Mouse (Mus musculus): Measurements from ENCODE around the gene Ptger4. TPM values are rescaled to one million over a fixed set of nuclear protein-coding genes. Genes with fewer than 3 reads are reported as not detected.

The Ptger4 gene
- polyA plus RNA-seq, 1 experiment from 2014 or later, result 0.97 TPM

GRCm38 (mm10) chr15:5188029-5188428 is 56.0 kb downstream of the Ptger4 start:
- ATAC-seq (ENCODE audit: low FRiP score) (no peak), DNase-seq (ENCODE audit: low spot score) (no peak)
- H3K9ac ChIP-seq (ENCODE audit: low read depth, low read length), result no peak overlapping the region
- 96% methylated on average over 1 of the region's 1 CpGs for WGBS
- H3K27me3 ChIP-seq (ENCODE audit: control insufficient read depth, insufficient read depth, low read length), result no peaks in the 10 kb centered on the region
- no peak overlapping the region for H3K27ac ChIP-seq (ENCODE audit: low read depth, low read length)
- no peaks in the 10 kb centered on the region for H3K4me1 ChIP-seq (replicated peaks; ENCODE audit: control insufficient read depth, insufficient read depth, low read length)
- H3K9me3 ChIP-seq (ENCODE audit: control insufficient read depth, low read length), result no peaks in the 10 kb centered on the region
- no peak overlapping the region for H3K4me3 ChIP-seq (ENCODE audit: low read depth, low read length)
- H3K4me2 ChIP-seq (replicated peaks; ENCODE audit: low read depth, low read length), result no peak overlapping the region
- H3K36me3 ChIP-seq (ENCODE audit: control insufficient read depth, insufficient read depth, low read length), result no peaks in the 10 kb centered on the region

- Histone ChIP-seq H3K36me3 (ENCODE audit: control insufficient read depth, insufficient read depth, low read length) (no peaks in the 10 kb centered on the region), H3K27me3 (ENCODE audit: control insufficient read depth, insufficient read depth, low read length) (no peaks in the 10 kb centered on the region), H3K4me1 (replicated peaks; ENCODE audit: control insufficient read depth, insufficient read depth, low read length) (no peaks in the 10 kb centered on the region), H3K9ac (ENCODE audit: low read depth, low read length) (no peak overlapping the region), H3K9me3 (ENCODE audit: control insufficient read depth, low read length) (no peaks in the 10 kb centered on the region), H3K4me2 (replicated peaks; ENCODE audit: low read depth, low read length) (no peak overlapping the region), H3K4me3 (ENCODE audit: low read depth, low read length) (no peak overlapping the region), H3K27ac (ENCODE audit: low read depth, low read length) (no peak overlapping the region)
- ATAC-seq (ENCODE audit: low FRiP score), result no peak
- DNase-seq (ENCODE audit: low spot score), result no peak
- 70% methylated on average over 3 of the region's 4 CpGs for WGBS
Measured at GRCm38 (mm10) chr15:5187116-5187515, 56.9 kb downstream of the Ptger4 start.

- DNase-seq (ENCODE audit: low spot score), result no peak
- no peaks in the 10 kb centered on the region for H3K9me3 ChIP-seq (ENCODE audit: control insufficient read depth, low read length)
- no peak; the same call in 1 of the 2 replicates for ATAC-seq (ENCODE audit: low FRiP score)
- H3K27me3 ChIP-seq (ENCODE audit: control insufficient read depth, insufficient read depth, low read length), result no peaks in the 10 kb centered on the region
- no peak overlapping the region for H3K27ac ChIP-seq (ENCODE audit: low read depth, low read length)
- H3K4me1 ChIP-seq (replicated peaks; ENCODE audit: control insufficient read depth, insufficient read depth, low read length), result no peaks in the 10 kb centered on the region
- H3K4me3 ChIP-seq (ENCODE audit: low read depth, low read length), result peak overlapping the region; percentile 92
- H3K9ac ChIP-seq (ENCODE audit: low read depth, low read length), result peak overlapping the region; percentile 85
- H3K4me2 ChIP-seq (replicated peaks; ENCODE audit: low read depth, low read length), result peak overlapping the region; percentile 45
- 43% methylated on average over 10 of the region's 10 CpGs for WGBS
- H3K36me3 ChIP-seq (ENCODE audit: control insufficient read depth, insufficient read depth, low read length), result no peaks in the 10 kb centered on the region
Measured at GRCm38 (mm10) chr15:5186293-5186675, 57.7 kb downstream of the Ptger4 start.

GRCm38 (mm10) chr15:5185366-5186292 is 58.4 kb downstream of the Ptger4 start, which contains the start of gene Ttc33:
TSS of gene Ttc33 (plus strand) at chr15:5185525.
- ATAC-seq (ENCODE audit: low FRiP score), result peak; percentile 90
- under 1% methylated on average over 55 of the region's 55 CpGs for WGBS
- no peaks in the 10 kb centered on the region for H3K27me3 ChIP-seq (ENCODE audit: control insufficient read depth, insufficient read depth, low read length)

GRCm38 (mm10) chr15:5184668-5185330 is 59.2 kb downstream of the Ptger4 start:
- Histone ChIP-seq H3K4me3 (ENCODE audit: low read depth, low read length) (peak overlapping the region; percentile 92), H3K9me3 (ENCODE audit: control insufficient read depth, low read length) (no peaks in the 10 kb centered on the region)
- peak; percentile 25 for DNase-seq (ENCODE audit: low spot score)

More at GRCm38 (mm10) chr15:5185366-5186292, 58.4 kb downstream of the Ptger4 start, which contains the start of gene Ttc33:
- no peaks in the 10 kb centered on the region for H3K9me3 ChIP-seq (ENCODE audit: control insufficient read depth, low read length)
- peak within 1 kb of the TSS; percentile 85 for H3K9ac ChIP-seq (ENCODE audit: low read depth, low read length)
- peak within 1 kb of the TSS; percentile 92 for H3K4me3 ChIP-seq (ENCODE audit: low read depth, low read length)
- H3K4me2 ChIP-seq (replicated peaks; ENCODE audit: low read depth, low read length), result peak within 1 kb of the TSS; percentile 62
- no peaks in the 10 kb centered on the region for H3K4me1 ChIP-seq (replicated peaks; ENCODE audit: control insufficient read depth, insufficient read depth, low read length)
- H3K27ac ChIP-seq (ENCODE audit: low read depth, low read length), result peak within 1 kb of the TSS; percentile 69; the same call in 1 of the 2 replicates
- DNase-seq (ENCODE audit: low spot score), result peak; percentile 78
- H3K36me3 ChIP-seq (ENCODE audit: control insufficient read depth, insufficient read depth, low read length), result no peaks in the 10 kb centered on the region

GRCm38 (mm10) chr15:5173217-5173820 is 70.7 kb downstream of the Ptger4 start:
- Histone ChIP-seq H3K27me3 (ENCODE audit: control insufficient read depth, insufficient read depth, low read length) (no peaks in the 10 kb centered on the region), H3K4me2 (replicated peaks; ENCODE audit: low read depth, low read length) (no peak overlapping the region), H3K36me3 (ENCODE audit: control insufficient read depth, insufficient read depth, low read length) (peaks cover 7% of the 10 kb centered on the region; the same call in 1 of the 2 replicates), H3K4me1 (replicated peaks; ENCODE audit: control insufficient read depth, insufficient read depth, low read length) (no peaks in the 10 kb centered on the region), H3K9me3 (ENCODE audit: control insufficient read depth, low read length) (no peaks in the 10 kb centered on the region), H3K4me3 (ENCODE audit: low read depth, low read length) (no peak overlapping the region), H3K9ac (ENCODE audit: low read depth, low read length) (no peak overlapping the region), H3K27ac (ENCODE audit: low read depth, low read length) (no peak overlapping the region)
- 89% methylated on average over 12 of the region's 12 CpGs for whole genome bisulfite sequencing
- no peak for ATAC-seq (ENCODE audit: low FRiP score)
- no peak for DNase-seq (ENCODE audit: low spot score)

More at GRCm38 (mm10) chr15:5184668-5185330, 59.2 kb downstream of the Ptger4 start:
- 48% methylated on average over 11 of the region's 11 CpGs for WGBS
- peak overlapping the region; percentile 62 for H3K4me2 ChIP-seq (replicated peaks; ENCODE audit: low read depth, low read length)
- H3K4me1 ChIP-seq (replicated peaks; ENCODE audit: control insufficient read depth, insufficient read depth, low read length), result no peaks in the 10 kb centered on the region
- H3K27ac ChIP-seq (ENCODE audit: low read depth, low read length), result peak overlapping the region; percentile 69; the same call in 1 of the 2 replicates
- peak overlapping the region; percentile 85 for H3K9ac ChIP-seq (ENCODE audit: low read depth, low read length)
- peak; percentile 61 for ATAC-seq (ENCODE audit: low FRiP score)
- H3K36me3 ChIP-seq (ENCODE audit: control insufficient read depth, insufficient read depth, low read length), result no peaks in the 10 kb centered on the region
- no peaks in the 10 kb centered on the region for H3K27me3 ChIP-seq (ENCODE audit: control insufficient read depth, insufficient read depth, low read length)

GRCm38 (mm10) chr15:5165121-5165773 is 78.7 kb downstream of the Ptger4 start:
- no peak for DNase-seq (ENCODE audit: low spot score)
- H3K4me3 ChIP-seq (ENCODE audit: low read depth, low read length), result no peak overlapping the region
- H3K4me1 ChIP-seq (replicated peaks; ENCODE audit: control insufficient read depth, insufficient read depth, low read length), result no peaks in the 10 kb centered on the region
- no peak overlapping the region for H3K4me2 ChIP-seq (replicated peaks; ENCODE audit: low read depth, low read length)
- no peak overlapping the region for H3K27ac ChIP-seq (ENCODE audit: low read depth, low read length)
- no peak for ATAC-seq (ENCODE audit: low FRiP score)
- 92% methylated on average over 12 of the region's 12 CpGs for WGBS
- H3K27me3 ChIP-seq (ENCODE audit: control insufficient read depth, insufficient read depth, low read length), result no peaks in the 10 kb centered on the region
- H3K9me3 ChIP-seq (ENCODE audit: control insufficient read depth, low read length), result no peaks in the 10 kb centered on the region
- H3K9ac ChIP-seq (ENCODE audit: low read depth, low read length), result no peak overlapping the region
- H3K36me3 ChIP-seq (ENCODE audit: control insufficient read depth, insufficient read depth, low read length), result no peaks in the 10 kb centered on the region; the same call in 1 of the 2 replicates

GRCm38 (mm10) chr15:5158827-5159226 is 85.2 kb downstream of the Ptger4 start:
- Histone ChIP-seq H3K9me3 (ENCODE audit: control insufficient read depth, low read length) (no peaks in the 10 kb centered on the region), H3K9ac (ENCODE audit: low read depth, low read length) (no peak overlapping the region), H3K27me3 (ENCODE audit: control insufficient read depth, insufficient read depth, low read length) (no peaks in the 10 kb centered on the region), H3K36me3 (ENCODE audit: control insufficient read depth, insufficient read depth, low read length) (no peaks in the 10 kb centered on the region), H3K4me1 (replicated peaks; ENCODE audit: control insufficient read depth, insufficient read depth, low read length) (no peaks in the 10 kb centered on the region), H3K4me3 (ENCODE audit: low read depth, low read length) (no peak overlapping the region), H3K27ac (ENCODE audit: low read depth, low read length) (no peak overlapping the region), H3K4me2 (replicated peaks; ENCODE audit: low read depth, low read length) (no peak overlapping the region)
- DNase-seq (ENCODE audit: low spot score) (no peak), ATAC-seq (ENCODE audit: low FRiP score) (no peak)
- 77% methylated on average over 6 of the region's 6 CpGs for WGBS

Measured in hindbrain, embryonic 11.5 days (tissue).